Mouse (Mus musculus): ENCODE results near the gene Trnau1ap.

Gene Trnau1ap

DNA sequence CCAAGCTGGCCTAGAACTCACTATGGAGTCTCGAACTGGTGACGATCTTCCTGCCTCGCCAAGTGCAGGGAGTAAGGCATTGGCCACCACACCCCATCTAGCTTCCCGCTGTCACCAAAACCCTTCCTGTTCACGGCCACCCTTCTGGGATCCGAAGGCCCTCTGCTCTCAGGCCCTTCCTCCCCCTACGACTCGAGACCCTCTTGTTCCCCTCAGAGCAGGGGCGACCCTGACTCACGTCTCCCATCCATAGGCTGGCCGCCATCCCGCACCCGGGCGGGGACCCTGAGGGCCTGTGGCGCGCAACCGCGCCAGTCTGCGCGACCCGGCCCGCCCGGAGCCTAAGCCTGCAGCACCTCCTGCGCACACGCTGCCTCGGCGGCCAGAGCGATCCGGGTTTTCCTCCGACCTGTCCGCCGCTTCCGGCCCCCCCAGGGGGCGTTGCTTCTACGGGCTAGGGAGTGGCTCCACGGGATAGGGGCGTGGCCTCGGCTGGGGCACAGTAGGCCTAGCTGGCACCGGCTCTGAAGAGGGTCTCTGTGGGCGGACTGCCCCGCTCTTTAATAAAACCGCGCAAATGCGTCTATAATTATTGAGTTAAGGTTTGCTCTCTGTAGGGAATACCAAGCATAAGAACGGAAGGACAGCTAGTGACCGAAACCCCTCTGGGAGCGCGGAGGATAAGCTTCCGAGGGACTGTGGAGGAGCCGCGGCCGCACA, at the start of gene Trnau1ap:
Trnau1ap (minus strand) TSS at position 424 of the 720 bp plus-strand sequence.
- DNase-seq (ENCODE audit: low spot score), result peak; percentile 81

DNA sequence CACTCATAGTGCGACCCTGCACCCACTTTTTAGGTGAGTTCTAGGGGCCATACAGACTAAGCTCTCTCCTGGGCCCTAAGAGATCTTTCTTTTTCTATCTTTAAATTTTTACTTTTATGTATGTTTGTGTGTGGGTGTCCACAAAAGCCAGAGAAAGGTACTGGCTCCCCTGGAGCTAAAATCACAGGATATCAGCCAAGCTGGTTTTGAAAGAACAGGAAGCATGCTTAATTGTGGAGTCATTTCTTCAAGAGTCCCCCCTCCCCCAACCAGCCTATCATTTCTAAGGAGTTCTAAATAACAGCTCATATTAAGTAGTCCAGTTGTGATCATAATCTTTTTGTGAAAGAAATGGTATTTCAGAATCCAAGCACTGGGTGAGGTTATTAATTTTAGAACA, 44.5 kb upstream of the Trnau1ap start:
- no peak for DNase-seq (ENCODE audit: low spot score)

DNA sequence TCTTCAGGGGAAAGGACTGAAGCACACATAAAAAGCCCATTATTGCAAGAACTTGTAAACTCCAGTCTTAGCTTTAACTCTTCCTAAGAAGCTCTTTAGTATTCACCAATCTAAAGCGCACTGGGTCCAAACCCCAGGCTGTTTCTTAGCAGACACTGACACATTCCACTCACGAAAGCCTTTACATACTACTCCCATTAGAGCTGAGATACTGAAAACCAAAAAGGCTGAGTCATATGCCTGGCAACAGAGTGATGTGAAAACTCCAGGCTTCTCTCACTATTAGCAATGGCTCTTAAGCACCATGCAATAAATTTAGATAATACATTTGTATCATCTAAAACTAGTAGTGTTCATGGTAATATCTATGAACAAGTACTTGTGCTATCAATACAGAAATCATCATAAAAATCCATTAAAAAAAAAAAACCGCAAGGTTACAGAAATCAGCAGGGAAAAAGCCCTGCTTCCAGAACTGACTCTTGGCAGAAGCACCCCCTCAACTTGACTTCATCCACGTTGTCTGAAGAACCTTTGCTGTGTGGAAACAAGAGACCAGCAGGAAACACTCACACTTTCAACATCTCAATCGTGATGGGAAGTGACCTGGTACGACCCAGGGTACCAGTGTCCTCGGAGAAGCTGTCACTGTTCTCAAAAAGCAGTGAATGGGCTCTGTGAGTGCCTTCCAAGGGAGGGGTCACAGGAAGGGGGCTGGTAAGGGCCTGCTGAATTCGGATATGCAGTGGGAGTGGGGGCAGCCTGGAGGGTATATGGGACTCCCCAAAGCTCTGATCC, 40.8 kb upstream of the Trnau1ap start:
- DNase-seq (ENCODE audit: low spot score), result no peak

DNA sequence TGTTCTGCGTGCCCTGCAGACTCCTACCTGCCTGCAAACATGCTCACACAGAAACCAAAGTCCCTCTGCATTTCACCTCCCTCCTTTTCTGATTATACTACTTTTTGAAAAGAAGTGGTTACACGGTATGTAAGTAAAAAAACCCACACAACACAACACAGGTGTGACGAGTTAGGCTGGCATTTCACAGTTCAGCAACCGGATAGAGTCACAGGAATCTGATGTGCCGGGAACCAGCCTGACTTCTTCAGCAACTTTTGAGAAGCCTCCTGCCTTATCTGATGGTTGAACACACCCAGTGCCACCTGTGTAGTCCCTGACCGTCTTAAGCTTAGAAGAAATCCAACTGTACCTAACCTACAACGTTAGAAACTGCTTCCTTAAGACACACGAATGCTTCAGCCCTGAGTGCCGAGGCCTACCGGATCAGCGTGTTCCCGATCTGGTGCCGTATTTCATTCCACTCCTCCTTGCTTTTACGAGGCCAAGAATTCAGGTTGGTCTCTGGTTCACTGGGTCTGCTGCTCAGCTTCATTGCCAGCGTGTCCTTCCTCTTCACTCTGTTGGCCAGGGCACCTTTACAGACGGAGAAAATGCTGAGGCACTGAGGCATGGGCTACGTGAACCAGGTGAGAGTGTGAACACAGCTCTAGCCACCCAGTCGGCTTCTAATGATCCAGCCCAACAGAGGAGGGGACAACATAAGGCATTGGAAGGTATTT, 38.3 kb upstream of the Trnau1ap start:
- no peak for DNase-seq (ENCODE audit: low spot score)

DNA sequence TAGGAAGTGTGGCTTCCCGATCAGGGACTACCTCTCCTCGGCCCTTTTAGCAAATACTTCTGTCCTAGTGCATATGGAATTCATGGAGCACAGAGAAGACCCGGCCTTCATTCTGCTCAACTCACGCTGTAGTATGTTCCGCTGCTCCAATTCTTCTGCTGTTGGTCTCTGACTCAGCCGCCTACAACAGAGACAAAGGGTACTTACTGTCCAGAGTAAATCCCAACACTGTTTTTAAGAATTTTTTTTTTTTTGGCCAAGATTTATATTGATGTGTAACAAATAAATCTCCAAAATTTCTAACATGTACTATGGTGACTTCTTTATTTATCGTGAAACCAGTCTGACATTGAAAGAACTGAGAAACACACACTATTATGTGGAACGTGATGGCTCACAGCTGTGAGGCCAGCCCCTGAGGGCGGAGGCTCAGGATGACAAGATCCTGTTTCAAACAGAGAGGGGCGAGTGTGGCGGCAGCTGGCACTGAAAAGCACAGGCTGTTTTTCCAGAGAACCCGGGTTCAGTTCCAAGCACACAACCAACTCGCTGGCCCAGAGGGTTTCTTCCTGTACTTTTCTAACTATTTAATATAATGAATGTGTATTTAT, 36.2 kb upstream of the Trnau1ap start:
- DNase-seq (ENCODE audit: low spot score), result no peak

DNA sequence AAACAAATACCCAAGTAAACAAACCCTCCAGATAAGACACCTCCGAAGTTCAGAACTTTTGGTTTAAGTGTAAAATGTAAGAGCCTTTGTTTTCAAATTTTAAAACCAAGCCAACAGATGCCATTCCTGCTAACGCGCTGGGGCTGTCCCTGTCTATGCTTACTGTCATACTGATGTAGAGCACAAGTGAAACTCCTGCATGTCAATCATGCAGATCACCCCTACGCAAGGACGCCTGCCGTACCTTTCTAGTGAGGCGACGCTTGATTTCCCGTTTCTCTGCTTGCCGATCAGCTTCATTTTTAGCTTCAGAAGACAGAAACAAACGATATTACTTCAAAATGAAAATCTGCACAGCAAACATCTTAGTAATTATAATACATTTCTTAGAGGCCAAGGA, 34.1 kb upstream of the Trnau1ap start:
- DNase-seq (ENCODE audit: low spot score), result no peak

DNA sequence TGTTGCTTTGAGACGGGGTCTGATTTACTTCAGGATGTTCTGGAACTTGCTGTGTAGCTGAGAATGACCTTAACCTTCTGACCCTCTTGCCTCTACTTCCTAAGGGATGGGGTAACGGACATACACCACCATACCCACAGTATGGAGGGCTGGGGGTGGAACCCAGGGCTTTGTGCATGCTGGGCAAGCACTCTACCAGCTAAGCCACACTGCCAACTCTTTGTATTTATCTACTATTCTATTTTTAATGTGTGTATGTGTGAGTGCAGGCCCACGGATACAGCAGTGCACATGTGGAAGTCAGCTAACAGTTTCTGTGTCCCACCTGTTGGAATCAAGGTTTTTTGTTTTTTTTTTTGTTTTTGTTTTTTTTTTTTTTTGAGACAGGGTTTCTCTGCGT, 30.2 kb upstream of the Trnau1ap start:
- no peak for DNase-seq (ENCODE audit: low spot score)

DNA sequence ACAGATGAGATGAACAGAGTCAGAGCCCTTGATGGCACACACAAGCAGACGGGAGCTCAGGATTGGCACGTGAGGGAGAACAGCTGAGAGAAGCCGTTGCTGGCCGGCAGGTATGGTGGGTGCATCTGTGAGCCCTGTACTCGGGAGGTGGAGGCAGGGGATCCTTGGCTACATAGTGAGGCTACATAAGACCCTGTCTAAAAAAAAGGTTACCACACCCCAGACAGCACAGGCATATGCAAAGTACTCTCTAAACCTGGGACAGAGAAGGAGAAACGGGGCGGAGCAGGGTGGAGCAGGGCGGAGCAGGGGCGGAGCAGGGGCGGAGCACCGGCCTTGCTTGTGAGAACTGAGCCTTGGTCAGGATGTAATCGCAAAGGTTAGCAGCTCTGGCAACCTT, 26.8 kb upstream of the Trnau1ap start:
- DNase-seq (ENCODE audit: low spot score), result peak; percentile 32

DNA sequence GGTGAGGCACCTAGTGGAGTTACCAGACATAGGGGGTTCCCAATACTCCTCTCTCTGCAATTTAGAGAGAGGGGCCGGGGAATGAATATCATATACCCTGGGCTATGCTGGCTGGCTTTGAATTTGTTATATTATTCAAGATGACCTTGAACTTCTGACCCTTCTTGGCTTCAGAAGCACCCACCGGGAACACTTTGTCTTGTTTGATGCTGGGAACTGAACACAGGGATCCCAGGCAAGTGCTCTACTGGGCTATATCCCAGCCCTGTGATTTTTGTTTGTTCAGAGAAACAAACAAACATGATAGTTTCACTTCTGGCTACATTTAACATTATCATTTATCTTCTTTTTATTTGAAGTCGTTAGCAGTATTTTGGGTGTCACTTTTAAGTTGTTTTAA, 26.1 kb upstream of the Trnau1ap start:
- DNase-seq (ENCODE audit: low spot score), result no peak

DNA sequence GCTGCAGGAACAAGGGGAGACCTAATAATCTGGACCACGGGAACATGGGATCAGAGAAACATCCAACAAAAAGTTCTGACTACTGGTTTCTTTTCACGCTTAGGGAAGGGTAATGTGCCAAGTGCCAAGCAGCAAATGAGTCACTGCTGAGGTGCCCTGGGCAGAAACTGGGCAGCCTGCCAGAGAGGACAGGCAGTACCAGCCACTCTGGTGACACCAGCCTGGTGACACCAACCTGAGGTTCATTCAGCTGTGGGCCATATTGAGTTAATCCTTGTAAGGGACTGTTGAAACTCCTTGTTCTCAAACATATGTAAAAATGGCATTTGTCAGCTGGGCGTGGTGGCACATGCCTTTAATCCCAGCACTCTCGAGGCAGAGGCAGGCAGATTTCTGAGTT, 25.2 kb upstream of the Trnau1ap start:
- no peak for DNase-seq (ENCODE audit: low spot score)

DNA sequence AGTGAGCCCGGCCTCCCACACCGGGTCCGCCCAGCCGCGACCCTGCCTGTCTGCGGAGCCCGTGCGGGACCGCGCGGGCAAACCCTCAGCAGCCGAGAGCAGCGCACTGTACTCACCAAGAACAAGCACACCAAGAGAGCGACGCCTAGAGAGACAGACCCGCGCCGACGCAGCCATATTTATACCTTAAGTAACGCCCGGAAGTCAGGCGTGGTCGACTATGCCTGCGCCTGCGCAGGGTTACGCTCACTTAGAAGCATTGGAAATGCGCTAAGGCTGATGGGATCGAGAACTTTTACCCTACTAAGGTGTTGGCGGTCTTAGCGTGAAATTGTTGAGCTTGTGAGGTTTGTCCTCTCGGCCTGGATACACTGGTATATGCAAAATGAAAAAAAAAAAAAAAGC, 24.1 kb upstream of the Trnau1ap start, which contains the start of gene Rcc1:
Rcc1 (minus strand) TSS at position 125 of the 405 bp plus-strand sequence.
- DNase-seq (ENCODE audit: low spot score), result peak; percentile 94

DNA sequence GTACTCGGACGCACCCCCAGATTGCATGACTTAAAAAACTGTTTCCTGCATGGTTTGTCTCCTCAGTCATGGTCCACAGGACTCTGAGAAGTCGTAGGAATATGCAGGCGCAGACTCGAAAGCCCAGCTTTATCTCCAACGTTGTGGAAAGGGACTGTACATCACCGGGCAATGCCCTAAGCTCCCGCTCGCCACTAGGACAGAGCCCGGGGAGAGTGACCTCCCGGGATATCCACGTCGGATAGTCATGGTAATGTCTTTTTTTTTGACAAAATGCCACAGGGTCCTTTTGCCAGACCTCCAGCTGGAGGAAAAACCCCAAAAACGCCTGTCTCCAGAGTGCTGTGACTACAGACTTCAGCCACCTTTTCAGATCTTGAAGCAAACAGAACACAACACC, 23.4 kb upstream of the Trnau1ap start:
- no peak for DNase-seq (ENCODE audit: low spot score)

DNA sequence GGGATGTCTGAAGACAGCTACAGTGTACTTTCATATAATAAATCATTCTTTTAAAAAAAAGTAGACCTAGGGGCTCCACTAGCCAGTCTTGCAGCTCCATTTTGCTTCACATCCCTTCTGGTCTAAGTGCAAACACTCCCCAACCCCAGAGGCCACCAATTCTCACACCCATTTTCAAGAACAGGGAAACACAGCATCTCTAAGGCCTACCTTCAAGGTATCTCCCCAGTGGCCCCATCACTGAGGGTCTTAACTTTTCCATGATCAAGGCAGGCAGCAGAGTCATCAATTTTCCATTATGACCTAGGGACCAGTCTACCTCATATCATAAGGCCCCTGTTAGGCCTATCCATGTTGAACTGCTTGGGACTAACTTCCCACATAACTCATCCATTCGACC, 22.1 kb upstream of the Trnau1ap start:
- DNase-seq (ENCODE audit: low spot score), result no peak

DNA sequence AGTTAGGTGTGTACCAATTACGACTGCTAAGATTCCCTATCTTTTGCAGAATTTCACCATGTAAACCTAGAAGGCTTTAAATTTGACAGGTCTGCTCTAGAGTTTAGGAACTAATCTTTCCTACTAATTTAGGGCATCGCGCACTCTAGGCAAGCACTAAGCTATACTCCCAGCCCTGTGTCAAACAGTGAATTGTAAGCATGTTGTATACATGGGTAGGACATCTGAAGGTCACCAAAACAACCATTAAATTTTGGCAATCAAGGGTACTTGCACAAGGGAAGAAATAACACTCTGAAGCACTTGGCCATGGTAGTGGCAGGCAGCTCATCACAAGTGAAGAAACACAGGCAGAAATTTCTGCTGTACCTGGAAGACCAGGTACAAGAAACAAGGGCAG, 21.5 kb upstream of the Trnau1ap start:
- no peak for DNase-seq (ENCODE audit: low spot score)

DNA sequence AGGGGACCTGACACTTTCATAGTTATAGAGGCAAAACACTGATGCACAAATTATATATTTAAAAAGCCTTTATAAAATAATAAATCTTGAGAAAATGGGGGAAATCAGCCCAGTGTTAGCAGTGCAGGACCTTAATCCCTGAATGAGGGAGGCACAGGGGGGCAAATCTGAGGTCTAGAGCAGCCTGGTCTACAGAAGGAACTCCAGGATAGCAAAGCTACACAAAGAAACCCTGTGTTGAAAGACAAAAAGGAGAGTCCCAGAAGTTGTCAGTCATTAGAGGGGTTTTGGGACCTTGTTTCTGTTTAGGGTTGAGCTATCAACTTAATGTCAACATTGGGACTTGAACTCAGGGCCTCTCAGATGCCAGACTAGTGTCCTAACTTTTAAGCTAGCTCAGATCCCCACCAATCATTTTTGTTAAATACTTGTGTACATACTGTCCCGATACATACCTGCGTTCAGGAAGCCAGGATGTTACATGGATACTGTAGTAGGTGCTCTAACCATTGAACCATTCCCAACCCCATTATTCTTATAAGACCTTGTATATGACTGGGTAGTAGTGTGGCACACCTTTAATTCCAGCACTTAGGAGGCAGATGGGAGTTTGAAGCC, 20.9 kb upstream of the Trnau1ap start:
- no peak for DNase-seq (ENCODE audit: low spot score)

DNA sequence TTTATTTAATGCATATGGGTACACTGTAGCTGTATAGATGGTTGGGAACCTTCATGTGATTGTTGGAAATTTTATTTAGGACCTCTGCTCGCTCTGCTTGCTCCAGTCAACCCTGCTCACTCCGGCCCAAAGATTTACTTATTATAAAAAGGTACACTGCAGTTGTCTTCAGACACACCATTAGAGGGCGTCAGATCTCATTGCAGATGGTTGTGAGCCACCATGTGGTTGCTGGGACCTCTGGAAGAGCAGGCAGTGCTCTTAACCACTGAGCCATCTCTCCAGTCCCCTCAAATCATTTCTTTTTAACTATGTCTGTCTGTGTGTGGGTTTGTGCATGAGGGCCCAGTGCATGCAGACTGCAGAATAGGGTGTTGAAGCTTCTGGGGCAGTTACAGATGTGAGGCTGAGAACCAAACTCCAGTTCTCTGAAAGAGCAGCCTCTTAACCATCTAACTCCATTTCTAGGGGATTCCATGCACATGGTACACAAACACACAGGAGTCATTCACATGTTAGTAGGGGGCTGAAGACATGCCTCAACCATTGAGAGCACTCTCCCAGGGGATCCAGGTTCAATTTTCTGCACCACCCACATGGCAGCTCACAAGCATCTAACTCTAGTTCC, 20.3 kb upstream of the Trnau1ap start:
- no peak for DNase-seq (ENCODE audit: low spot score)

DNA sequence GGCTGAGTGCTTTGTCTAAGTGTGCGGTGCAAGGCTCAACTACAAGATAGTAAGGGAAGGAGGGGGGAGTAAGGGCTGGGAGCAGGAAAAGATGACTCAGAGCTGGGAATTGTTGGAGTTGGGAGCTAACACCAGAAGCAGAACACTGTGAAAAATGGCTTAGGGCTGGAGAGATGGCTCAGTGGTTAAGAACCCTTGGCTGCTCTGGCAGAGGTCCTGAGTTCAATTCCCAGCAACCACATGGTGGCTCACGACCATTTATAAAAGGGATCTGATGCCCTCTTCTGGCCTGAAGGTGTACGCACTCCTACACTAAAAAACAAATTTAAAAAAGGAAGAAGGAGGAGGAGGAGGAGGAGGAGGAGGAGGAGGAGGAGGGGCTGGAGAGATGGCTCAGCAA, 17.3 kb upstream of the Trnau1ap start:
- peak; percentile 4 for DNase-seq (ENCODE audit: low spot score)

DNA sequence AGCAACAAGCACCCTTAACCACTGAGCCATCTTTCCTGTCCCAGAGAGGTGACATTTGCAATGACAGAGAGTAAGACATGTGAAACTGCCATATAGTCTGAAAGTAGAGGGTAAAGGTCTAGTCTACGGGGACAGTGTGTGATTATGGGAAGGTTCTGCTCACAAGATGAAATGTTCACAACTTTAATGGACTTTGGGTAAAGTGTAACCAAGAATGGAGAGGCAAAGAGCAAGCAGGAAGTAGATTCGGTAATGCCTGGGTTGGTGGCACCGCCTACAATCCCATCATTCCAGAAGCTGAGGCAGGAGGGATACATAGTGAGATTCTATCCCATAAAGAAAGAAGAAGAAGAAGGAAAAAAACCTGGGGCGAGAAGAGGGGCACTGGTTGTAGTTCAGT, 16.9 kb upstream of the Trnau1ap start:
- no peak for DNase-seq (ENCODE audit: low spot score)

DNA sequence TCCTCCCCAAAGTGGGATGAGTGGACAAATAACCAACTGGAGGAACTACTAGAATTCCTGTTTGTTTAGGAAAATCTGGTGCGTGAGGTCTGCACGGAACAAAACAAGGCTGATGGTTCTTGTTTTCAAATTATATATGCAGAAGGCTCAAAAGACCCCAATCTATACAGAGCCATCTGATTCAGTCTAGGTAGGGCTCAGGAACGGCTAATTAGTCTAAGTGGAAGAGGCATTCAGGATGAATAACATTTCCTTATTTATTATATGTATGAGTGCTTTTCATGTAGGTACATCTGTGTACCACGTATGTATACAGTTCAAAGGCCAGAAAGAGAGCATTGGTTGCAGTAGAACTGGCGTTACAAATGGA, 16.5 kb upstream of the Trnau1ap start:
- DNase-seq (ENCODE audit: low spot score), result no peak

DNA sequence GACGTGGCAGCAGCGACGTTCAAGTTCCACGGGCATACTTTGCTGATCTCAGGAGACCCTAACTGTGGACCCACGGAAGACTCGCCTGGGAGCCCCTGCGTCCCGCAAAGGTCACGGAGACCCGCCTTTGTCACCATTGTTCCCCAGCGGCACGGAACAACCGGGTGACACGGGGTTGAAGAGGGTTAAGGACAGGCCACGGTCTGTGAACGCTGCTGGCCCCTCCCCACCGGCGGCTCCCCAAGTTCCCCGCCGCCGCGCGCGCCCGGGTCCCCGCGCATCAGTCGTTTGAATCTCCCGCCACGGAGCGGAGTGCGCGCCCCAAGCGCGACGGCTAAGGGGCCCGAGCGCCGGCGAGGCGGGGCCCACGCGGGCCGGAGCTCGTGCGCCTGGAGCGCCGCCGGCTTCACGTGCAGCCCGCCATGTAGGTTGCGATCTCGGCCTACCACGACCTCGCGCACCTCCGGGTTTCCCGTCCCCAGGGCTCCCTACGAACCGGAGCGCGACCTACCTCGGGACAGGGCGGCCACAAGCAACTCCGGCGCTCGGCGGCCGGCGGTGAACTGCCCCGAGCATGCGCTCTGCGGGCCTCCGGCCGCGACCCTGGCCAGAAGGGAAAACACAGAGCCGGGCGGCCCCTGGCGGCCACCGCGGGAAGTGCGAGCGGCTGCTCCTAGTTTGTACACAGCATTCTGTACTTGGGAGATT, 16.0 kb upstream of the Trnau1ap start:
- peak; percentile 80 for DNase-seq (ENCODE audit: low spot score)
